Mouse (Mus musculus) ES-E14 (cell line): ENCODE measurements around the gene Tnfaip1. TPM values are rescaled to one million over a fixed set of nuclear protein-coding genes. Genes with fewer than 3 reads are reported as not detected.

Source experiments
- DNase-seq: peaks from one replicate; pipeline ENCODE4 v3.0.0-alpha.2; 2013; ENCODE audit warnings: low read depth, low spot score
- H3K27ac ChIP-seq: 2 replicates; pipeline ENCODE4 v1.5.1; 2012; ENCODE audit warnings: low read depth, mild to moderate bottlenecking, low read length, moderate library complexity, mixed read lengths; ENCODE audit not compliant: poor library complexity, insufficient read depth, severe bottlenecking
- H3K36me3 ChIP-seq: 2 replicates; pipeline ENCODE4 v1.6.1; 2012; ENCODE audit warnings: mild to moderate bottlenecking, low read length, moderate library complexity, mixed read lengths; ENCODE audit not compliant: control insufficient read depth, poor library complexity, insufficient read depth, severe bottlenecking
- H3K4me1 ChIP-seq, 2 experiments: fragments of 150-350 bp in 1 of 2; sonication (generic) in 1 of 2; 2 replicates each; pipeline ENCODE4 v1.6.1; 2012; ENCODE audit warnings: low read length in 2 of 2, mild to moderate bottlenecking in 1 of 2, mixed read lengths in 1 of 2; ENCODE audit not compliant: control insufficient read depth in 2 of 2, insufficient read depth in 2 of 2, poor library complexity in 1 of 2
- H3K4me3 ChIP-seq, 2 experiments: fragments of 150-350 bp in 1 of 2; sonication (generic) in 1 of 2; 2 replicates each; pipeline ENCODE4 v1.5.1; 2012; ENCODE audit warnings: low read length in 2 of 2, low read depth in 1 of 2, mild to moderate bottlenecking in 1 of 2, mixed read lengths in 1 of 2; ENCODE audit not compliant: insufficient read depth in 1 of 2, poor library complexity in 1 of 2, severe bottlenecking in 1 of 2
- H3K9ac ChIP-seq: 2 replicates; pipeline ENCODE4 v1.6.1; 2012; ENCODE audit warnings: low read depth, mild to moderate bottlenecking, low read length, mixed read lengths; ENCODE audit not compliant: poor library complexity, insufficient read depth, severe bottlenecking
- H3K9me3 ChIP-seq: fragments of 150-350 bp; sonication (generic); 2 replicates; pipeline ENCODE4 v1.6.1; 2012; ENCODE audit warnings: low read depth, mild to moderate bottlenecking, low read length; ENCODE audit not compliant: control insufficient read depth, insufficient read depth
- CHD2 ChIP-seq: IDR thresholded peaks from 2 replicates; pipeline ENCODE4 v1.6.1; 2014; ENCODE audit warnings: mild to moderate bottlenecking, low read depth, low read length, inconsistent platforms
- HCFC1 ChIP-seq: IDR thresholded peaks from 2 replicates; pipeline ENCODE4 v1.6.1; 2012; ENCODE audit warnings: low read length, inconsistent platforms, borderline replicate concordance; ENCODE audit not compliant: insufficient read depth
- MAFK ChIP-seq: IDR thresholded peaks from 2 replicates; pipeline ENCODE4 v1.6.1; 2014; ENCODE audit warnings: mild to moderate bottlenecking, low read depth, low read length, inconsistent platforms; ENCODE audit not compliant: insufficient read depth
- ZC3H11A ChIP-seq: IDR thresholded peaks from 2 replicates; pipeline ENCODE4 v1.6.1; 2012; ENCODE audit warnings: low read depth, mild to moderate bottlenecking, inconsistent platforms, low read length, borderline replicate concordance
- ZNF384 ChIP-seq: IDR thresholded peaks from 2 replicates; pipeline ENCODE4 v1.6.1; 2012; ENCODE audit warnings: low read depth, low read length, inconsistent platforms
- in situ Hi-C, 2 experiments: fragments of 600-800 bp; cut with MboI; formaldehyde crosslinking; loops; one replicate each; pipeline ENCODE4 v1.15.1; 2025; ENCODE audit warnings: low sequenced_read_pairs in 2 of 2, inconsistent platforms in 1 of 2; ENCODE audit not compliant: unreplicated experiment in 2 of 2
- total RNA-seq: library from RNA; depleted of rRNA; stranded (reverse); fragments of 300-350 nt; gene quantifications from 2 replicates; pipeline ENCODE4 v1.2.3, GENCODE M21; 2012

The Tnfaip1 gene
- total RNA-seq, 1 experiment = 28.3 TPM

DNA sequence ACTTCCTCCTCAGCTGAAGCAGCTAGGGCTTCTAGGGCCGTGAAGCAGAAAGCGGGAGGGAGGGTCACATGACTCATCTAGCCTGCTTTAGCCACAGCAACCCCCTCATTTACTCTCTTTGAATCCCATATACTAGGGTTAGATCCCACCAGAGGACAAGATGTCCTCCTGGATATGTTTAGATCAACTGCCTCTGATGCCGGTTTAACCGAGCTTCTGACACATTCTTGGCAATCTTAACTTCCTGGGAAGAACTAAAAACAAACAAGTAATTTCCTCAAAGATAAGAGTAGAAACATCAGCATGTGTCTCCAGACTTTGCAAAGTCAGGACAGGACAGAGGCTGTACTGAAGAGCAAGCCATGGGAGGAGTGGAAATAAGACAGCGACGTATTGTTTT is 30.6 kb upstream of the Tnfaip1 start:
- H3K27ac ChIP-seq = no peak overlapping the region
- no peak overlapping the region for H3K9ac ChIP-seq
- no peak overlapping the region for H3K4me3 ChIP-seq
- no peak for DNase-seq
- H3K9me3 ChIP-seq = no peaks in the 10 kb centered on the region
- H3K4me1 ChIP-seq = 0 out of 4 replicates have a peak, but pooled peaks cover 0 to 2% of the 10 kb centered on the region in 2 experiments
- H3K36me3 ChIP-seq = peaks cover 5% of the 10 kb centered on the region; the same call in 1 of the 2 replicates
- in situ Hi-C loops = no loop called here
- TF ChIP-seq ZNF384 (no peak), MAFK (no peak), ZC3H11A (no peak), HCFC1 (no peak), CHD2 (no peak)

DNA sequence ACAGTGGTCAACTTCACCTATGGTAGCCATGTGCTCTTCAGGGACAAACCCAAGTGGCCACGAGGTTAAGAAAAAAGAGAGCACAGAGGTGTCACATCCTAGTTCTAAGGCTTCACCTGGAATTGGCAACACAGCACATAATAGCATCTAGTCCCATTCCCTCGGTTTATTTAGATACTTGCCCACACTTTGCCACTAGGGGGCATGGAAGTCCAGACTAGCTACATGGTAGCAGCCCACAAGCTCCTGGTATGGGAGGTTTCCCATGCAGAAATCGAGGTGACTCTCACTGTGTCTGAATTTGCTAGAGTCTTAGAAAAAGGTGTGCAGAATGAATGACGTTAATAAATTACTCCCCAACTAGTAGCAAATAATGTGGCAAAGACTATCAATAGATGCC is 24.3 kb upstream of the Tnfaip1 start:
- H3K4me1 ChIP-seq = no peaks in the 10 kb centered on the region
- no peak overlapping the region for H3K9ac ChIP-seq
- no peak for TF ChIP-seq CHD2
- 0 out of 2 replicates have a peak, but pooled peaks have one; percentile 7 for TF ChIP-seq ZC3H11A
- H3K36me3 ChIP-seq = no peaks in the 10 kb centered on the region
- in situ Hi-C loops = no loop called here
- no peak for DNase-seq
- H3K4me3 ChIP-seq = no peak overlapping the region
- no peaks in the 10 kb centered on the region for H3K9me3 ChIP-seq
- no peak overlapping the region for H3K27ac ChIP-seq

DNA sequence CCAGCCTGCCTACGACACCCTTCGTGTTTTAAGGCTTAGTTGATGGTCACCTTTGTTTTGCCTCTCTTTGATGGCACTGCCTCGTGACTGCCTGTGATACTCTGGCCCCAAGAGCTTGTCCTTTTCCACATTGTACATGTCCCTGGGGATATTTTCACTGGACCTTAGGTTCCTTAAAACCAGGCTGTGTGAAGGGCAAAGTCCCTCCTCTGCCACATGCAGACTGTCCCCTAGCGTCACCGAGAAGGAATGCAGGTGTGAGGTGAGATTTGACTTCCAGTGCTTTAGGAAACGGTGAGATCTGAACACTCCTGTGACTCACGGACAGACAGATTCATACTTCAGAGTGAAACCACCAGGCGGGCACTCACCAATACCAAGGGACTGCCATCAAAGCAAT is 21.1 kb upstream of the Tnfaip1 start:
- no peak overlapping the region for H3K27ac ChIP-seq
- no peak for DNase-seq
- H3K9ac ChIP-seq = no peak overlapping the region
- no peaks in the 10 kb centered on the region for H3K9me3 ChIP-seq
- in situ Hi-C loops = no loop called here
- TF ChIP-seq ZC3H11A = no peak
- no peak for TF ChIP-seq ZNF384
- no peak for TF ChIP-seq HCFC1
- H3K4me3 ChIP-seq = no peak overlapping the region
- H3K36me3 ChIP-seq = no peaks in the 10 kb centered on the region
- H3K4me1 ChIP-seq = no peaks in the 10 kb centered on the region

DNA sequence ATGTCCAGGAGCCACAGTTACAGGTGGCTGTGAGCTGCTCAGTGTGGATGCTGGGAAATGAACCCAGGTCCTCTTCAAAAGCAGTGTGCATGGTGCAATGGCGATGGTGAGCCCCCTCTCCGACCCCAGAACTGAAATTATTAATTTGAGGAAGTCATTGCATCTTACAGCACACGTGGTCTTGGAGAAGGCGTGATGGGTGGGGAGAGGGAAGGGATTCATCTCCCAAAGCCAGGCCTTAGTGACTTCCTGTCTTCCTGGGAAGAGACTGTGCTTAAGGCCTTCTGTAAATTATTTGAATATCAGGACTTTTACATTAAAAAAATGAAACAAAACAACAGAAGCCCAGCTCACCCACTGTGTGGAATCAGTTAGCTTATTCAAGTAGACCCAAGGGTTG is 19.9 kb upstream of the Tnfaip1 start:
- no peak for TF ChIP-seq ZNF384
- TF ChIP-seq HCFC1 = no peak
- no peak for TF ChIP-seq CHD2
- TF ChIP-seq MAFK = no peak
- TF ChIP-seq ZC3H11A = no peak
- no peaks in the 10 kb centered on the region for H3K36me3 ChIP-seq
- in situ Hi-C loops = no loop called here
- DNase-seq = no peak
- no peak overlapping the region for H3K9ac ChIP-seq
- no peaks in the 10 kb centered on the region for H3K9me3 ChIP-seq
- no peak overlapping the region for H3K4me3 ChIP-seq
- no peak overlapping the region for H3K27ac ChIP-seq
- no peaks in the 10 kb centered on the region for H3K4me1 ChIP-seq

DNA sequence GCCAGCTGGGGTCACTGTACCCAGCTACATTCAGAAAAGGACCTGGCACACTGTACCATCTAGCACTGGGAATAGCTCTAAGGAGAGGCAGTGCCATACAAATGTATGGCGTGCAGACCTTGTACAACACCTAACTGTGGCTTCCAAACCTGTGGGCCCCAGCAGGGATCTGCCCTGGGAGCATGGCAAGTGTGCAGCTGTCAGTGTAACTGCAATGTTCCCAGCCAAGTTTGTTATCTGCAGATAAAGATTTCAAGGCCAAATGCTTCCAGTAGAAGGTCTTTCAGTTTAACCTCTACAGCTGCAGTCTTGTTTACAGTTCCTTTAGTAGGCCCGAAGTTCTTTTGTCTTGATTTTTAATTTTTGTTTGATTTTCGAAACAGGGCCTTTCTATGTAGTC is 19.5 kb upstream of the Tnfaip1 start:
- H3K4me1 ChIP-seq = no peaks in the 10 kb centered on the region
- H3K9ac ChIP-seq = no peak overlapping the region
- H3K9me3 ChIP-seq = no peaks in the 10 kb centered on the region
- no peak overlapping the region for H3K4me3 ChIP-seq
- no peak overlapping the region for H3K27ac ChIP-seq
- DNase-seq = no peak
- H3K36me3 ChIP-seq = no peaks in the 10 kb centered on the region
- in situ Hi-C loops = no loop called here
- TF ChIP-seq ZNF384 = no peak
